Mouse (Mus musculus): ENCODE measurements around the gene Cd59b. TPM values are rescaled to one million over a fixed set of nuclear protein-coding genes. Genes with fewer than 3 reads are reported as not detected.
"Not testable (repeated sequence)": the region's sequence is repeated elsewhere in the genome, so short reads cannot be mapped to it uniquely, and the experiment has no call there.

The Cd59b gene
- polyA plus RNA-seq, 1 experiment, result 1.9 TPM

GRCm38 (mm10) chr2:104095741-104096213 is 26.1 kb downstream of the Cd59b start, which contains the start of gene Cd59a:
Gene Cd59a, plus strand, starts transcription at chr2:104095801.
- H3K4me1 ChIP-seq (ENCODE audit: control insufficient read depth, insufficient read depth, low read length), result peaks cover 2% of the 10 kb centered on the region; the same call in 1 of the 2 replicates
- no peak within 1 kb of the TSS for H3K27ac ChIP-seq (ENCODE audit: insufficient read depth, low read depth, low read length)
- H3K4me3 ChIP-seq (ENCODE audit: insufficient read depth, low read length), result peak within 1 kb of the TSS; percentile 83
- TF ChIP-seq POLR2A (IDR thresholded peaks at IDR 0.05; ENCODE audit: borderline replicate concordance, low read depth, low read length), result no peak
- no peak for TF ChIP-seq CTCF (IDR thresholded peaks at IDR 0.05; ENCODE audit: low read depth, low read length)

- TF ChIP-seq POLR2A (IDR thresholded peaks at IDR 0.05; ENCODE audit: borderline replicate concordance, low read depth, low read length) (no peak), CTCF (IDR thresholded peaks at IDR 0.05; ENCODE audit: low read depth, low read length) (no peak)
- Histone ChIP-seq H3K4me3 (ENCODE audit: insufficient read depth, low read length) (peak overlapping the region; percentile 83), H3K4me1 (ENCODE audit: control insufficient read depth, insufficient read depth, low read length) (peaks cover 2% of the 10 kb centered on the region; the same call in 1 of the 2 replicates), H3K27ac (ENCODE audit: insufficient read depth, low read depth, low read length) (no peak overlapping the region)
Measured at GRCm38 (mm10) chr2:104096256-104096655, 26.6 kb downstream of the Cd59b start.

GRCm38 (mm10) chr2:104096796-104097195 is 27.1 kb downstream of the Cd59b start:
- H3K4me3 ChIP-seq (ENCODE audit: insufficient read depth, low read length); H3K27ac ChIP-seq (ENCODE audit: insufficient read depth, low read depth, low read length); H3K4me1 ChIP-seq (ENCODE audit: control insufficient read depth, insufficient read depth, low read length): not testable (repeated sequence)

GRCm38 (mm10) chr2:104097396-104097795 is 27.7 kb downstream of the Cd59b start:
- H3K27ac ChIP-seq (ENCODE audit: insufficient read depth, low read depth, low read length); H3K4me1 ChIP-seq (ENCODE audit: control insufficient read depth, insufficient read depth, low read length); H3K4me3 ChIP-seq (ENCODE audit: insufficient read depth, low read length): not testable (repeated sequence)

DNA sequence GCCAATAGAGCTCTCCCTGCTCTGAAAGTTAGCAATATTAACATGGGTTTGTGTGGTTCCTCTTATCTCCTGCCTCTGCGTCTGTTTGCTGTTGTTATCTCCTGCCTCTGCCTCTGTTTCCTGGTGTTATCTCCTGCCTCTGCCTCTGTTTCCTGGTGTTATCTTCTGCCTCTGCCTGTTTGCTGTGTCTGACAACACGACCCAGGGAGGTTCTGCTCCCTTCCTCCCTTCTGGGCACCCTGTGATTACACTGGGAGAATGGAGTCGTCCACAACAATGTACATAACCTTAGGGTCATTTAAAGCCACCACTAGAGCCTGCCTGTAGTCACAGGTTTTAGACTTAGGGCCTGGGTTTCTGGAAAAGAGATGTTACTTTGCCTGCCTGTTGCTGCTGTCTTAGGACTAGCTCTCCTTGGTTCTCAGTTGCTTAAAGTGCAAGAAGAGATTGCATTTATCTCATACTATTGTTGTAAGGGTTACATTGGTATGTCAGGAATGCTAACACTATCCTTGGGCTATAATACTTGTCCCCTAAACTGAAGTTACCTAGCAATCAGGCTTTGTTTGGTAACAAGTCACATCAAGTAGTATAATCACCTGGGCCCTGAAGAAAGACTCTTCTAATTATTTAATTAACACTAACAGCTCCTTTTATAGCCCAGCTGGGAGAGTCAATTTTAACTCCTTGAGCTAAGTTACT is 29.0 kb downstream of the Cd59b start:
- Histone ChIP-seq H3K4me3 (ENCODE audit: insufficient read depth, low read length) (no peak overlapping the region), H3K4me1 (ENCODE audit: control insufficient read depth, insufficient read depth, low read length) (peaks cover 2% of the 10 kb centered on the region; the same call in 1 of the 2 replicates), H3K27ac (ENCODE audit: insufficient read depth, low read depth, low read length) (no peak overlapping the region)
- no peak for TF ChIP-seq POLR2A (IDR thresholded peaks at IDR 0.05; ENCODE audit: borderline replicate concordance, low read depth, low read length)

- H3K4me3 ChIP-seq (ENCODE audit: insufficient read depth, low read length), result no peak overlapping the region
- H3K4me1 ChIP-seq (ENCODE audit: control insufficient read depth, insufficient read depth, low read length), result peaks cover 2% of the 10 kb centered on the region; the same call in 1 of the 2 replicates
- no peak overlapping the region for H3K27ac ChIP-seq (ENCODE audit: insufficient read depth, low read depth, low read length)
- TF ChIP-seq CTCF (IDR thresholded peaks at IDR 0.05; ENCODE audit: low read depth, low read length), result no peak
- TF ChIP-seq POLR2A (IDR thresholded peaks at IDR 0.05; ENCODE audit: borderline replicate concordance, low read depth, low read length), result no peak
Measured at GRCm38 (mm10) chr2:104099231-104099585, 29.6 kb downstream of the Cd59b start.

- no peak overlapping the region for H3K27ac ChIP-seq (ENCODE audit: insufficient read depth, low read depth, low read length)
- H3K4me3 ChIP-seq (ENCODE audit: insufficient read depth, low read length), result no peak overlapping the region
- TF ChIP-seq POLR2A (IDR thresholded peaks at IDR 0.05; ENCODE audit: borderline replicate concordance, low read depth, low read length), result no peak
- no peak for TF ChIP-seq CTCF (IDR thresholded peaks at IDR 0.05; ENCODE audit: low read depth, low read length)
- peaks cover 6% of the 10 kb centered on the region; the same call in 1 of the 2 replicates for H3K4me1 ChIP-seq (ENCODE audit: control insufficient read depth, insufficient read depth, low read length)
Measured at GRCm38 (mm10) chr2:104099946-104100345, 30.3 kb downstream of the Cd59b start.

GRCm38 (mm10) chr2:104104800-104105199 is 35.2 kb downstream of the Cd59b start:
- no peak for TF ChIP-seq POLR2A (IDR thresholded peaks at IDR 0.05; ENCODE audit: borderline replicate concordance, low read depth, low read length)
- no peak overlapping the region for H3K4me3 ChIP-seq (ENCODE audit: insufficient read depth, low read length)
- H3K27ac ChIP-seq (ENCODE audit: insufficient read depth, low read depth, low read length), result no peak overlapping the region
- H3K4me1 ChIP-seq (ENCODE audit: control insufficient read depth, insufficient read depth, low read length), result peaks cover 14% of the 10 kb centered on the region

GRCm38 (mm10) chr2:104109021-104109420 is 39.4 kb downstream of the Cd59b start:
- peaks cover 28% of the 10 kb centered on the region for H3K4me1 ChIP-seq (ENCODE audit: control insufficient read depth, insufficient read depth, low read length)
- not testable (repeated sequence) for H3K4me3 ChIP-seq (ENCODE audit: insufficient read depth, low read length)
- peak overlapping the region; percentile 71; the same call in 1 of the 2 replicates for H3K27ac ChIP-seq (ENCODE audit: insufficient read depth, low read depth, low read length)

GRCm38 (mm10) chr2:104109528-104109927 is 39.9 kb downstream of the Cd59b start:
- TF ChIP-seq CTCF (IDR thresholded peaks at IDR 0.05; ENCODE audit: low read depth, low read length) (no peak), POLR2A (IDR thresholded peaks at IDR 0.05; ENCODE audit: borderline replicate concordance, low read depth, low read length) (no peak)
- H3K4me1 ChIP-seq (ENCODE audit: control insufficient read depth, insufficient read depth, low read length), result peaks cover 28% of the 10 kb centered on the region
- no peak overlapping the region for H3K4me3 ChIP-seq (ENCODE audit: insufficient read depth, low read length)
- peak overlapping the region; percentile 71 for H3K27ac ChIP-seq (ENCODE audit: insufficient read depth, low read depth, low read length)

DNA sequence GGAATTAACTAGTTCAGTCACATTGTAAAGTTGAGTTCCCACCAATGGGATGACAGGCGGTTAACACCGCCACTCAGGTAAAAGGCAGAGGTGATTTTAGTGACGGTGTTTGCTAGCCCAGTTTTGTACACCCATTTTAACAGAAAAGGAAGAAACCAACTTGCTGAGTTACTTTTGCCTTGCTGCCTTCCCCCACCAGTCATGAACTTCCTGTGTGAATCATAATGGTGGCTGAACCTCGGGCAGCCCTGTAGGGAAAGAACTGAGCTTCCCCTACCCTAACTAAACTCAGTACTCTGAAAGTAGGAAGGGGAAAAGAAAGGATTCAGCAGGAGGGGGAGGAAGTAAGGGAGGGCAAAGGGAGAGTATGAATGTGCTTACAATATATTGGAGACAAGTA is 40.4 kb downstream of the Cd59b start:
- TF ChIP-seq CTCF (IDR thresholded peaks at IDR 0.05; ENCODE audit: low read depth, low read length) (no peak), POLR2A (IDR thresholded peaks at IDR 0.05; ENCODE audit: borderline replicate concordance, low read depth, low read length) (no peak)
- Histone ChIP-seq H3K4me1 (ENCODE audit: control insufficient read depth, insufficient read depth, low read length) (peaks cover 25% of the 10 kb centered on the region), H3K4me3 (ENCODE audit: insufficient read depth, low read length) (no peak overlapping the region), H3K27ac (ENCODE audit: insufficient read depth, low read depth, low read length) (peak overlapping the region; percentile 71)

DNA sequence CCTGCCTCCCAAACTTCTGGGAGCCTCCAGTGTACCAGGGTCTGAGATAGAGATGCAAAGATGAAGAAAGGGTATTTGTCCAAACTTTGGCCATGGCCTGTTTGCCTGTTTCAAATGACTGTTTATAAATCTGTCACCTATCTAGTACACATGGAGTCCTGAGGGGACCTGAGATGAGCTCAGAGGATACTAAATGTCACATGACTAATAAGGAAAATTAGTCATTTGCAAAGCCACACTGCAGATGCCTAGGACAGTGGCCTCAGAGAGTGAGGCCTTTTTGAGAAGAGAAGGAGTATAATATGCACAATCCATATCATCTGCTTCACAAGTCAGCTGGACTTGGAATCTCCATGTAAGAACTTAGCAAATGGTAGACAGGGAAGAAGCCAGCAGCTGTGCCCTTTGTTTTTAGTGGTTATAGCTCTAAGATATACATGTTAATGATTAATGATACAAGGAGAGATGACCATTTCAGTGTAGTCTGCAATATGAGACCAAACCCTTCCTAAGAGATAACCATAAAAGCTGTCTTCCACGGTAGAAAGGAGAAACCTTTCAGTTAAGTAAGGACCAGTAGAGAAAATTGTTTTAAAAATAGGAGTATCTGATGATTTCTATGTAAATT is 41.6 kb downstream of the Cd59b start:
- not testable (repeated sequence) for H3K27ac ChIP-seq (ENCODE audit: insufficient read depth, low read depth, low read length); H3K4me3 ChIP-seq (ENCODE audit: insufficient read depth, low read length)
- peaks cover 22% of the 10 kb centered on the region for H3K4me1 ChIP-seq (ENCODE audit: control insufficient read depth, insufficient read depth, low read length)

- H3K4me1 ChIP-seq (ENCODE audit: control insufficient read depth, insufficient read depth, low read length), result peaks cover 22% of the 10 kb centered on the region
- not testable (repeated sequence) for H3K27ac ChIP-seq (ENCODE audit: insufficient read depth, low read depth, low read length); H3K4me3 ChIP-seq (ENCODE audit: insufficient read depth, low read length)
Measured at GRCm38 (mm10) chr2:104113563-104113962, 43.9 kb downstream of the Cd59b start.

All from bone marrow macrophage, adult 2 months (primary cell).